Mouse (Mus musculus) c-Kit-positive CD71-positive TER-119-negative erythroid progenitor cells, embryonic 14.5 days (primary cell): Measurements from ENCODE around the gene Kcnh7.

Experiments used
- DNase-seq: peaks from one replicate; pipeline ENCODE4 v3.0.0-alpha.2; 2013; ENCODE audit warnings: low read depth

Kcnh7 gene

DNA sequence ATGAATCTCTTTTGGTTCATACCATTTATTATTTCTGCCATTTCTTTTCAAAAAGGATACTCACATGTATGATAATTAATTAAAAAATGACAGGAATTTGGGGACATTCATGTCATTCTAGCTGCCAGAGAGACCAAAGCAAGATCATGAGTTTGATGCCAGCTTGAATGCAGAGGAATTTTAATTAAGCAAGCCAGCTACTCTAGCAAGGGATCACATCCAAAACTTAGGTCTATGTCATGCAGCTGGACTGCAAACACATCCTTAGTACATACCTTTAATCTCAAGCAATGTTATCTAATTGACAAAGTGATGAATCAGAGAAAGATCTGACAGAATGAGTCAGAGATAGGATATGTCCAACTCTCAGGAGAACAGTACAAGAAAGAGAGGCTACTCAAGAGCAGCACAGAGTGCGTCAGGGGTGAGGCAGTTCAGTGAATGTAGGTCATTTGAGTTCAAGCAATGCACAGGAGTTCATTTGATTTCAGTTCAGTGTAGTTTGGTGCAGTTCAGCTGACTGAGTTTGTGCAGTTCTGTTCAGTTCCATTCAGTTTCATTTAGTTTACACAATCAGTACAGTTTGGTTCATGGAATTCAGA, 248.7 kb downstream of the Kcnh7 start:
- no peak for DNase-seq

DNA sequence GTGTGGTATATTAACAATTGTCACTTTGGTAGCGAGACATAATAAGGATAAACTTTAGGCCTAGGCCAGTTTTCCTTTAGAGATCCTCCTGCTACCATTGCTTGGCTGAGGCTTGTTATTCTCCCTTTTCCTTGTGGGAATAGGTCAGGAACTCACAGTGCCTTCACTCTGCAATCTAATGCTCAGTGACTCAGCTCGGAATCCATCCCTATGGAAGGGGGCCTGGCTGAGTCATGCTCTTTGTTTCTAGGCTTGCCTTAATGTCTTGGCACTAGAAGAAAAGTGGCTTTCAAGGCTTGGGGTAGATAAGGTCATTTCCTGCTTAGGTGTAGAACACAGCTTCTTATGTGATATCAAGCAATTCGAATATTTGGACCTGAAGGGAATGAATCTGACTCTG, 255.6 kb downstream of the Kcnh7 start:
- DNase-seq: no peak

DNA sequence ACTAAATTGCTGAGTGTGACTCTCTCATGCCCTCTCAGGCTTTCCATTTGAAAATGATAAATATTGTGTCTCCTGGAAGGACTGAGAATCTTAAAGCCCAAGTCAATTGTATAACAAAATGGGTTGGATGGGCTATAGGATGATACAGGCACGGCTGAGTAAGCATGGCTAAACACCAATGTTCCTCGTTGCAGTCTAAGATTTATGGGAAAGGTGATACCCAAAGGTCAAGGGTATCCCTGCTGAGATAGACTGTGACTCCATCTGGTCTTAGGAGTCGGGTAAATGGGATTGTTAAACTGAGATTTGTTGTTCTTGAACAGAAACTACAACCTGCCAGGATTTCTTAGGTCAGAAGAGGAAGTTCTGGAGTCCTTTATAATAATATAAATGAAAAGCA, 256.0 kb downstream of the Kcnh7 start:
- no peak for DNase-seq

DNA sequence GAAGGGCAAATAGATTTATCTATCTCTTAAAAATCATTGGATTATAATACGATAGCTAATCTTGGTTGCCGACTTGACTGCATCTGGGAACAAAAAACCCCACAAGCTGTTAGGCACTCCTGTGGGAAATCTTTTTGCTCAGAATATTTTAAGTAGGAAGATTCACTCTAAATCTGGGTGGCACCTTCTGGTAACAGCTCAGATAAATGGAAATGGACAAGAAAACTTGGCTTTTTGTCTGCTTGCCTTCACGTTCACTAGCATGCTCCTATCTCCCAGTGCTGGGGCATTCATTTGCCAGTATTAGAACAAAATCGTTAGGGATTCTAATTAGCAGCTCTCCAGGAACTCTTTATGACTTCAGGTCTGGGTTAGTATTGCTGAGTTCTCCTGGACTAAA, 260.3 kb downstream of the Kcnh7 start:
- DNase-seq: no peak

DNA sequence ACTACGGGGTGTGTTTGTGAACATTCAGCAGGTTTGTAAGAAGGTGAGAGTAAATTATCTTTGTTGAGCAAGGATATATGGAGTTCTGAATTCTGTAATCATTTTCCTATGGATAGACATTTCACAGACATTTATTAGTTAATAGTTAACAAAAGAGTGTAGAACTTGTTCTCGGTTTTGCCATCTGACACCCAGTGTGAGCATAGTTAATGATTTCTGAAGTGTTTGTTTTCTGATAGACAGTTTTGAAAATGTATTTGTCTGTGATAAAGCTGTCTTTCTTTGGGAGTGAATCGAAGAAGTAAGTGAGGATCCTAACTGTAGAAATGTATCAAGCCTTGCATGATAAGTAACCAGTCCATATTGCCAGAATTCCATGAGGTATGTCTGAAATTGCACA, 276.4 kb downstream of the Kcnh7 start:
- no peak for DNase-seq

DNA sequence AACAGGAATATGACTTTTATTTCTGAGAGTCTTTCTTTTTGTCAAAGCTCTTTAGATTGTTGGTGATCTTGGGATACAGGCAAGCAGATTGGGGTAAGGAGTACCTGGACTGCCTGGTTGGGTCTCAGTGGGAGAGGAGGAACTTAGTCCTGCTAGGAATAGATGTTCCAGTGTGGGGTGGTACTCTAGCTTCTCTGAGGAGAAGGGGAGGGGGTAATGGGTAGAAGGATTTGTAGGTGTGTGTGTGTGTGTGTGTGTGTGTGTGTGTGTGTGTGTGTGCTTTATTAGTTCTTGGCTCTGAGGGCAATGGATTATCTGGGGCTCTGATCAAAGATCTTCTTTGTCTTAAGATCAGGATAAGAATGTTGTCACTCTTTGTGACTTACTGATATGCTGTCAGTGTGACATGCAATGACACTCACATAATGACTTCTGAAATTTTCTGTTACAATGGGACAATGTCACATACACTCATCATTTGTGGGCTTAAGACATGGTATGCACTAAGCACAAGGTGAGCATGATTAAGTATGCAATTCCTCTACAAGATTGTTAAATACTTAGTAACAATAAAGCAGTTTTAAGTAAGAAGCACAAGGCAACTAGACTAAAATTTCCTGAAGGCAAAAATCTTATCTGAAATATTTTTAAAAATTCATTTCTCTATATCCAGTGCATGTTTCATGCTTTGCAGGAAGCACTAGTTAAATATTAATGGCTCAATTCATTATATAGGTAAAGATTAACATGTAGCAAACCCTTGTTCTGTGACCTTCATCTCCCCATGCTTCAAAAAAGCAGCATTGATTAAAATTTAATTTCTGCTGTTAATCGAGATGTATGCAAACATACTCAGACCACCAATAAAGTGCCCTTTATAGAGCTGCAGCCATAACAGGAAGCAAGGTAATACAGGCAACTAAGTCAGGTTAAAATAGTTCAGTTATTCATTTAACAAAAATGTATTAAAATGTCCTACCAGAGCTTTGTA, 281.4 kb downstream of the Kcnh7 start:
- no peak for DNase-seq

DNA sequence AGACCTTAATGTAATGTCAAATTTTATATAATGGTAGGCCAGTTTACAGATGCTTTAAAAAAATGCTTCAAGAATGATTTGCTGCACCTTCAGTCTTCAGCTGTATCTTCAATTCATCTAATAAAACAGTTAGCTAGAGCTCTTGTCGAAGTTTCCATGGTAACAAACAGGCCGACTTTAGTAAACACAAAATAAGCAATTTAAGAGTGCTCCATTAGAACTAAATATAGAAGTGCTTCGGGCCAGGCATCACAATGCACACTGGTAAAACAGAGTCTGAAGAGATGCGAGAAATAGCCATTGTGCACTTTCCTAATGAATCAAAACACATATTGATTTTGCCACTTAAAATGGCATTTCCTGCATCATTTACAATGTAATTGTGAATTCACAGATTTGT, 305.3 kb downstream of the Kcnh7 start:
- no peak for DNase-seq

DNA sequence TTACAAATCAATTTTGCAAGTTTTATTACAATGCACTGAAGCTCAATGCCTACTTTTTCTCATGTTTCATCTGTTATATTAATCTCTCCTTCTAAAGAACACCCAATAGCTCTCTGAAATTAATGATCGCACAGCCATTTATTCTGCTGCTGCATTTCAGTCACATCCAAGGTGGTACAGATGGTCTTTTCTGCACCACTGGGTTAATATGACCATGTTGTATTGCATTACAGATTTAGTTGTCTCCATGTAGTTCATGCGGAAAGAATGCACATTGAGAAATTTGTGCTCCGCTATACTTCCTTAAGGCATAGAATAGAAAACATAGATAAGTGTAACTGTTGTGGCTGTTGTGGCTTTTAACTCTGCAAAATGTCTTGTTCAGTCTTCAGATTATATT, 328.7 kb downstream of the Kcnh7 start:
- no peak for DNase-seq

DNA sequence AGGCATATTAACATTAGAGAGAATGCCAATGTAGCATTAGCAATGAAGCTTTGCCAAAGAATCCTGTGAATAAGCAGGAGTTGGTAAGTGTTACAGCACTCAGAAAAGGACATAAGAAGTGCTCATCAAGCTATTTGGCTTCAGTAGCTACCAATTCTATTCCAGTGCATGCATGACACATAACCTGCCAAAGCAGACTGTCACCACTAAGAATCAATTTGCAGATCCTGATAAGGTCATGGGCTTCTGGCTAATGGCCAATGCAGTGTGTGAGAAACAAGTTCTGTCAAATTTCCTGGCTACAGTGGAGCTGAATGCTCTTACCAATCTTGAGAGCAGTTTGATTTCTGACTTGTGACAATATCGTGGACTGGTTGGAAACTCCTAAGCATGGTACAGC, 341.5 kb downstream of the Kcnh7 start:
- no peak for DNase-seq

DNA sequence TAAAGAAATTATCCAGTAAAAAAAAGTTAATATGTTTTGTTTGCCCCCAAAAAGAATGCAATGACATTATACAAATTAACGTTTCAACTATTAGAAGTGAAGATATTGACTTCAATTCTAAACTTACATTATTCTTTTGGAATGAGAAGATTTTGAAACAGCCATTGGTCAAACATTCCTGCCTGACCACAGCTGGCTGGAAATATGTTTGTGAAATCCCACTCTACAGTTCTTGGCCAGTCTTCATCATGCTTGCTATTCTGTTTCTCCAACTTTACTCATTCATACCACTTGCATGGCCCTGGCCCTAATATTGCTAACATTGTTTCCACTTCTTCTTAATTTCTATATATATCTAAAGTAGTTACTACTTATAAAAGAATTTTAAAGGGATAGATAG, 349.8 kb downstream of the Kcnh7 start:
- no peak for DNase-seq

DNA sequence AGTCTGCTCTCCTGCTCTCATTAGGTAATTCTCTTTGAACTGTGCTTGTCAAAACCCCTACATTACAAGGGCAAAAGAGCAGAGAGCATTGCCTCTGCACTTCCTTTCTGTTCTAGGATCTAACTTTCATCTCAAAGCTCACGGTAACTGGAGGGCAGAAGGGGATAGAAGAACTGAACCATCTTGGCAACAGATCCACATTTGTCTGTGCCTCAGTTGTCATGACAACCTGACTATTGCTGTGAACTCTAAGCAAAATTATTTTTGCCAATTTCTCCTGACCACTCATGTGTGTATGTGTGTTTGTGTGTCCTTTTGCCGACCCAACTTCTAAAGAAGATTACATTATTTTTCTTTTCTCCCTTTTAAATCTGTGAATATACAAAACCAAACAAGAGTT, 364.9 kb downstream of the Kcnh7 start:
- no peak for DNase-seq

DNA sequence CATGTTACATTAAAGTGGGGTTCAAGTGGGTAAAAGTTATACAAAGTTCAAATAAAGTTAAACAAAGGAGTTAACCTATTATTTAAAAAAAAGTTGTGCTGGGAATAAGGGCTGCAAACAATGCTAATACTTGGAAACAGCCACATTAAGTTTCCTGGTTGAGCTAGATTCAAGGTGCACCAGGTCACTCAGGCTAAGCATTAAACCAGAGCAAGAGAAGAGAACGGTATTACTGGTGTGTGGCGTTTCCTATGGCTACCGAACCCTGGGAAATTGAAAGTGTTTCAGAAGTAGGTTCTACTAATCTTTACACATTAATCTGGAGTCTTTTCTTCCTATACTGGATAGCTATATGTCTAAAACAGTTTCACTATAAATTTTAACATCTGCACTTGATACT, 368.1 kb downstream of the Kcnh7 start:
- no peak for DNase-seq

DNA sequence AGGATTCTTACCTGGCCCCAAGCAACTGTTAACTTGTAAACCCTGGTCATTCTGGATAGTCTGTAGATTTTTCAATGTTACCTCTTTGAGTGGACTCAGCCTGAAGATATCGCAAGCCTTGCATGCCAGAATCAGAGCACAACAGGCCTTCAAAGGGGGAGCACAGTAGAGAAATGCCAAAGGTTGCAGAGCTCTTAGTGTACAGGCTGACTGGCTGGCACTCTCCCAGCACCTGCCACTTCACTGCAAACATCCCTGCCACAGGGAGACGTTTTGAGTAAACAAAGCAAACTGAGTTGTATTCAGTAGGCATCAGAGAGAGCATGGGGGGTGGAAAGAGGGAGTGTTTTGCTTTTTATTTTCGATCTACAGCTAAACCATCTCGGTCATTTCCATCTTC, 375.3 kb downstream of the Kcnh7 start:
- DNase-seq: no peak

DNA sequence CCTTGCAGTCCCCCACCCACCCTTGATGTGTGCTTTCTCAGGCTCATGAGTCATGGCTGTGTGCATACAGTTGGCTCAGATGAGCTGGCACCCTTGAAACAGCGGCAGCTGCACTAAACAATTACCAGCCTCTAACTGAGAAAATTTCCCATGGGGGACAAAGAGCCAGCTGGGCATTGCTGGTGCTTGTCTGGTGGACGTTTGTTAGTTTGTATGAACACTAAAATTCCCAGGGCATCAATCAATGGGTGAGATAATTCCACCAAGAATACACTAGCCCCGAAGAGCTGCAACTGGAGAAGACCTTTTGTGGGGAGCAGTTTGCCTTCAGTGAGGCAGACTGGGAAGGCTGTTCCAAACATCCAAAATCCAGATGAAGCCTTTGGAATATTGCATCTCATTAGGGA, 376.6 kb downstream of the Kcnh7 start:
- DNase-seq: no peak

DNA sequence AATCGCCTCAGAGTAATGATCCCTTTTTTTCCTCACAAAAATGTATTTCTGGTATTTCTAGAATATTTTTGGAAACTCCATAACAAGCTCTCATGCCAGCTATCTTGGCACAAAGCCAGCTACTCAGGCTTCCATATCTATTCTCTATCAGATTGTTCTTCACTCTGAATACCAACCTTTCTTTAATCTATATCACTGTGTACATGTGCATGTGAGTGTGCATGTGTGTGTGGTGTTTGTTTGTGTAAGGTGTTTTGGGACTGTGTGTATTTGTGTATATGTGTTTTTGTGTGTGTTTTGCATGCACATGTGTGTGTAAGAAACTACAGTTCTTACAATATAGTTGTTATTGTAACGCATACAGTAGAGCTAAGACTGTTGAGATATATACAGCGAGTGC, 377.2 kb downstream of the Kcnh7 start:
- DNase-seq: no peak

DNA sequence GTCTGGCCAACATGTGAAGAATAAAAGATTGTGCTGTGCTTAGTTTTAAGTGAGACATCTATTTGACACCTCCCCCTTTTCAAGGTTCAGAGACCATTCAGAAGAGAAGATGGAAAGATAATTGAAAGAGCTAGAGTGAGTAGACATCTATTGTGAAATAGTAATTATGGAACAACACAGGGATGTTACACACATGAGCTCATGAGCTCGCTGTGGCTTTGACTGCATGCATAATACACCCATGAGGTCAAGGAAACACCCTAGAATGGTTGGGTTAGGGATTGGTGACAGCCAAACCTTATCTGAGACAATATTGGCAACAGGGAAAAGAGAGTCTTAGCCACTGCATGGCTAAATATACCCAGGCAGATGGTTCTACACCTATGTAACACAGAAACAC, 380.1 kb downstream of the Kcnh7 start:
- no peak for DNase-seq

DNA sequence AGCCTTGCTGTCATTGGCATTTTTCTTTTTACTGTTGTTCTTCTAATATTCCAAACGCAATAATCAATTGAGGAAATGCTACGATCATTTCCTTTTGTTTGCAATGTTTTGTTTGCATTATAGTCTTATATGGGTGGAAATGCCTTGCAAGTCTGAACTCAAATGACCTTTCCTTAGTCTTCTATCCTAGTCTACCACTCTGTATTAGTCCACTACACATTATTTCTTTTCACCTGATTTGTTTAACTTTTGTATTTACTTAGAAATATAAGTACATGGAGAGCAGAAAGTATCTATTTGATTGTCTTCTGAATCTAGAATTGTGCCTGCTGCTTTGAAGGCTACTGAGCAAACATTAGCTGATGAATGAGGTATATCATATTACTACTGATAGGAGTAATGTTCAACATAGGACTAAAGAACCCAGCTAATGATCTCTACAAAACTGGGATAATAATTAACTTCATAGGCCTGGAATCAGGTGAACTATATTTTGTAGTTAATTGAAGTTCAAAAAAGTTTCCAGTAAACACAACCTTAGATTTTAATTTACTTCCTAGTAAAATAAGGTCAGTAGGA, 399.5 kb downstream of the Kcnh7 start:
- DNase-seq: no peak

DNA sequence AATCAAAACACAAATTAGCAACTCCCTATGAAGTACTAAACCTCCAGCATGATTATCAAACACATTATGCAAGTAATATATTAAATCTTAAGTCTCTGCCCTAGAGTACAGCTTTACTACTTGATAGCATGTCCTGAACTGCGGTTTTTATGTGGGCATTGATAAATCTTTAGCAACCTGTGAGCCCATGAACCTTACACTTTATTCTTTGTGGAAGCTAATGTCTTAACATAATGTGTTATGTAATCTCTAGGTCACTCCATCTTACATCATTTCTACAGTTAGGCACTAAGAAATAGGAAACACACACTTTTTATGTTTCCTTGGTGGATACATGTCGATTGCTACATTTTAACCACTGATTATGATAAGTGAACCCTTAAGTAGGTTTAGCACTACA, 437.8 kb downstream of the Kcnh7 start:
- no peak for DNase-seq

DNA sequence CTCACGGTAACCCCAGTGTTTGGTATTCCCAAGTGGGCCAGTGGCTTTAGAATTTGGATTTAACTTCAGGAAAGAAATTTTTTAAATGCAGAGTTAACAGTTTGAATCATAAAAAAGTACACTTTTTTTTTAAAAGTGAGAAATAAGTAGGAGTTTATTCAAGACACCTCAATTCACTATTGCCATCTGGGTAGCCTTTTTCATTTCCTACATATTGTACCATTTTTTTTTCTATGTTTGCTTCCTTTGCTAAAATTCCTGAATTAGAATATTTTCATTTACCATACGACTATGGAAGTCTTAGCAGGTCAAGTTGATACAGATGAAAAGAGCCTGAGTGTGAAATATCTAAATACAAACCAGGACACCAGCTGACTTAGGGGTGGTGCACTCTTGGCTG, 441.0 kb downstream of the Kcnh7 start:
- no peak for DNase-seq

DNA sequence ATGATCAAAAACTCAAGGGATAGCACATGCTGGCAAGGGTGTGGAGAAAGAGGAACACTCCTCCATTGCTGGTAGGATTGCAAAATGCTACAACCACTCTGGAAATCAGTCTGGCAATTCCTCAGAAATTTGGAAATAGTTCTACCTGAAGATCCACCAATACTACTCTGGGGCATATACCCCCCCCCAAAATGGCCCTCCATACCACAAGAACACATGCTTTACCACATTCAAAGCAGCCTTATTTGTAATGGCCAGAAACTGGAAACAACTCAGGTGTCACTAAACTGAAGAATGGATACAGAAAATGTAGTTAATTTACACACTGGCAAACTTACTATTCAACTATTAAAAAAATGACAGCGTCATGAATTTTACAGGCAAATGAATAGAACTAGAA, 453.4 kb downstream of the Kcnh7 start:
- no peak for DNase-seq

DNA sequence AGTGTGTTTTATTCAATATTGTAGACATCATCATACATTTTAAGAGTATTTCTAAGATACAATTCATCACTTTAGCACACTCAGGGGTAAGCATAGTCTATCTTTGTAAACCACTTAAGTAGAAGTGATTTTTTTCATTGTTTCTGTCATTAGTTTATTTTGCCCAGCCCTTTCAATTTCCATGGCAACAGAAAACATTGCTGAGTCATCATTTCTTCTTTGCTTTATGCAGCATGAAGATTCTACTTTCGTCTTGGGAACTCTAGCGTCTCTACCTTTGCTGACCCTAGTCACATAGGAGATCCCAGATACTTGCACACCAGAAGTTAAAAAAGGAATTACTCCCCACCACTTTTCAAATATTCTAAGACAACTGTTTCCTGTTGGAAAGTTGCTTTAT, 456.4 kb downstream of the Kcnh7 start:
- no peak for DNase-seq

DNA sequence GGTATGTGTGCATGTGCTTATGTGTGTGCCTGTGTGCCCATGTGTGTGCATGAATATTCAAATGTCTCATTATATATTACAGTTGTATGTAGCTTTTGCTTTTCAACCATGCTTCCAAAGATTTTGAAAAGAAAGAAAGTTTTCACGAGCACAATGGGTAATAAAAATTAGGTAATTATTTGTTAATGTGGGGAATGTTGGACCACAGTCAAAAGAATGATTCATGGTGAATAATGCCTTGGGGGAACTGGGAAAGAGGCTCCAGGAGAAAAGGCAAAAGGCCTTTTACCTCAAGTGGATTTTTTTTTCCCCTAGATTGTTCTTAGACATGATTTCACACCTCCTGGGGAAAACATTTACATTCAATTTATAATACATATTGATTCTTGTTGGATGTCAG, 458.1 kb downstream of the Kcnh7 start:
- no peak for DNase-seq

DNA sequence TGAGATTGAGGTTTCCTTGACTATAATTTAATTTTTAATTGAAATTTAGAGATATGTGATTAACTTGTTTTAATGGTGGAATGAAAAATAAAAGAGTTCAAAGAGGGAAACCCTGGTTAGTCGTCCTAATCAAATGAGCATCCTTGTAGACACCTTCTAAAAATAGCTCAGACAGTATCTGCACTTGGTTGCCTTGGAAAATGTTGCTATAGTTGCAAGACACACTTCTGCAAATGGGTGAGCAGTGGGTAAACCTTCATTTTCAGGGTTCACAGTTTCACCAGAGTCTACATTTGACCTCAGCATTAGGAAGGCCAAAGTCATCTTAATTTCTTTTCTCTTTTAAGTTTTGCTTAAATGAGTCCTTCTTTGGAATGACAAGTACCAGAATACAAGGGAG, 465.7 kb downstream of the Kcnh7 start:
- no peak for DNase-seq
